Mouse (Mus musculus) ovary, postnatal 14 days (tissue): ENCODE measurements at regions not wholly inside any gene's neighbourhood (a gene's known extent, or its start where the extent isn't known, plus 50 kb on each side); places are given as distances from the start of the nearest gene placed in this dataset.

Experiments
- DNase-seq: peaks from one replicate; pipeline ENCODE4 v3.0.0; 2022; ENCODE audit warnings: low spot score

GRCm38 (mm10) chr9:112431920-112432437 is 196.2 kb upstream of the Arpp21 start:
- no peak for DNase-seq

DNA sequence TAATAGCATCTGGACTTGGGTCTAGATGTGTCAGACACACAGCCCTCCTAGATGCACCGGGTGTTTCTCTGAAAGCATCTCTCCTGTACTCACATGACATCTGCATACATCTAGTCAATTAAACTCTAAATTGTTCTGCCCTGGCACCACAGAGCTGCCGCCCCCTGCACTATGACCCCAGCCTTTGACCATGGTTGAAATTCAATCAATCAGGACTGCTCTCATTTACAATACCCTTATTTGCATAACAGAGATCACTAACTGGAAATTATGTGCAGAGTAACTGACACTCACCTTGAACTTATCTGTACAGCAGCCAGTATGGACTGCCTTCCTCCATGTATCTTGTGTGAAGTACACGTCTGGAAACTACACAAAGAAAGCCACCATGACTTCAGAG is 193.5 kb upstream of the Arpp21 start:
- DNase-seq, result no peak

DNA sequence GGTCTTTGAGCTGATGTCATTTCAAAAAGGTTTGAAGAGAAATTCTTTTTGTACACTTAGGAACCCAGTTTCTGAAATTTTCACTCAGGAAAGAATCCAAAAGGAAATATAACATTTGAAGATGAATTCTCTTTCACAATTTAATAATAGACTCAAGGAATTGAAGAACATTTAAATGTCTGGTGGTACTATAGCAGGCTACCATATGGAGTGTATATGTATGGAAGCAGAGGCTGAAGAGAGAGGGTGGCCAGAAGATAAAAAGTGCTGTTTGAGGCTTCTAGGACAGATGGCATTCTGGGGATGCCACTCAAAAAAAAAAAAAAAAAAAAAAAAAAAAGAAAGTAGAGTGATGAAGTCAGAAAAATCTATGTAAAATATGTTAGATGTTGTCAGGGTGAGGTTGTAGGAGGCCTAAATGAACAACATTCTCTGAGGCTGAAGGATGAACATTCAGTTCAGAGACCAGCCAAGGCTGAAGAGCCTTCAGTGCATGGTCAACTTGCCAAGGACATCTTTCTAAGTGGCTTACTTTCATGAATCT is 170.1 kb upstream of the Arpp21 start:
- no peak for DNase-seq

- no peak for DNase-seq
Observed at GRCm38 (mm10) chr9:112370746-112371145, 135.0 kb upstream of the Arpp21 start.

DNA sequence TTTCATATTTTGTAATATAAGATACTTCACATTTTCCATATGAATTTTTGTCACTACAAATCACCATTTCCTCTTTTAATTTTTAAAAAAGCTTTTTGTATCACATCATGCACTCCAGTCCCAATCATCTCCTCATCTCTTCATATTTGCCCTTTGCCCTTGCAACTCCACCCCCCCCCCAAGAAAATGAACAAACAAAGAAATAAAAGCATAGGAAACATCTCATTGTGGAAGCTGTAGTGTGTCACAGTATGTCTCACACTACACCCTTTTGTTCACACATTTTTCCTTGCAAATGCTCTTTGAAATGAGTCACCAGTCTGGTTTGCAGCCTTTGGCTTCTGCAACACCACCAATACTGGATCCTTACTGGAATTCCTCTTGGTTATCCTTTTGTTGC is 131.6 kb upstream of the Arpp21 start:
- DNase-seq, result no peak

DNA sequence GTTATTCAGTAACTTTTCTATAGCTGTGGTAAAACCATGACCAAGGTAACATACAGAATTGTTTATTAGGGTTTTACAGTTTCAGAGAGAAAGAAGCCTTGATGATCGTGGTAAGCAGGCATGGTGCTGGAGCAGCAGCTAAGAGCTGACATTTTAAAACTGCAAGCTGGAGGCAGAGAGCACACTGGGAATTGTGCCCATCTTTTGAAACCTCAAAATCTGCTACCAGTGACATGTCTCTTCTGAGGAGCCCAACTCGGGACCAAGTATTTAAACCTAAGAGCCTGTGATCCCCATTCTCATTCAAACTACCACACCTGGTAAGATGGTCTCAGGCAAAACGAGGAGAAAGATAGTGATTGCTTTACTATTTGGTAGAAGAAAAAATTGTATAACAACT is 125.6 kb upstream of the Arpp21 start:
- no peak for DNase-seq

DNA sequence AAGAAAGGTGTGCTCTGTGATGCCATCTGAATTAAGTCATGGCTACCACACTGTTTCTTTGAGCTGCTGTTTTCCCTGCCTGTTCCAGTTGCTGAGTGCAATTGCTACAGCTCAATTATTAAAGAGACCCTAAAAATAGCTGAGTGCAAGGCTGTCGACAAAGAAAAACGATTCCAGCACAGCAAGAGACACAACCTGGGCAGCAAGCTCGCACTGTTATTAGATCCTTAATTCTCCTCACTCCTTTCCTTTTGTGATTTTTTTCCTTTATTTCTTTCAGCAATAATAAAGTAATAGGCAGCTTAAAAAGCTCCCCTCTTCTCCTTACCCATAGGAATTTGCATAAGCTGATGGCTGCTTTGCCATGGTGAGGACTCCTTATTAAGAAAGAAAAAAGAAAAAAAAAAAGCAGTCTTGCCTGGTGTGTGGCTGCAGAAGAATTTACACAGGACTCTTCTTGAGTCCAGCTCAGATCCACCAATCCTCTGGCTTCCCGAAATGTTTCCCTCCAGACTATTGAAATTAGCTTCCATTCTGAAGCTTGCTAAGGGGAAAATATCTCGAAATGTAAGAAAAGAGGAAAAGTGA is 123.1 kb upstream of the Arpp21 start:
- DNase-seq, result no peak

GRCm38 (mm10) chr9:112353196-112353595 is 117.5 kb upstream of the Arpp21 start:
- DNase-seq, result no peak

- no peak for DNase-seq
Observed at GRCm38 (mm10) chr9:112348942-112349341, 113.2 kb upstream of the Arpp21 start.

GRCm38 (mm10) chr9:112344792-112345191 is 109.1 kb upstream of the Arpp21 start:
- DNase-seq, result no peak

- no peak for DNase-seq
Observed at GRCm38 (mm10) chr9:112340363-112340762, 104.6 kb upstream of the Arpp21 start.

GRCm38 (mm10) chr9:112320016-112320415 is 84.3 kb upstream of the Arpp21 start:
- no peak for DNase-seq

- no peak for DNase-seq
Observed at GRCm38 (mm10) chr9:112308950-112309349, 73.2 kb upstream of the Arpp21 start.

DNA sequence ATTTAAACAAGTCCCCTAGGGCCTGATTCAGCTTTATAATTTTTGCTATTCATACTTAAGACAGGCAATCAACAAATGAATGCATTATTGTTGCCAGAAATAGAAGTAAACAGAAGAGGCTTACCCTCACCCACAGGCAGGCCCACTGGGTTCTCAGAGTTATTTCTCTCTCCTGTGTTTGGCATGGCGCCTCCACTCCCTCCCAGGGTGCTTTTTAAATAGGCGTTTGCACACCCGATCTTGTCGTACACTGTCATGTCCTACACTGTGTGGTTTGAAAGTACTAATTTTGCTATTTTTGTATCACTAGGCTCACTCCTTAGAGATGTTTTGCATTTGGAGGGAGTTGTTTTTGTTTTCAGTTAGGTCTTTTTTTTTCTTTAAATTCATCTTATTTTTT is 72.1 kb upstream of the Arpp21 start:
- DNase-seq, result no peak

GRCm38 (mm10) chr9:112291875-112292274 is 56.1 kb upstream of the Arpp21 start:
- no peak for DNase-seq
